Mouse (Mus musculus) myocyte (in vitro differentiated cells): ENCODE measurements around the gene Ube2j2. TPM values are rescaled to one million over a fixed set of nuclear protein-coding genes. Genes with fewer than 3 reads are reported as not detected.

Experiments
- H3K27me3 ChIP-seq: one replicate; pipeline ENCODE4 v1.6.1; 2011; ENCODE audit not compliant: control insufficient read depth, insufficient read depth, insufficient read length
- H3K36me3 ChIP-seq: one replicate; pipeline ENCODE4 v1.6.1; 2011; ENCODE audit not compliant: control insufficient read depth, insufficient read depth
- H3K4me2 ChIP-seq: one replicate; pipeline ENCODE4 v1.6.1; 2011; ENCODE audit warnings: low read depth, control low read depth
- H3K4me3 ChIP-seq: one replicate; pipeline ENCODE4 v1.5.1; 2011; ENCODE audit warnings: mild to moderate bottlenecking, control low read depth, moderate library complexity
- H3K79me2 ChIP-seq: one replicate; pipeline ENCODE4 v1.6.1; 2011; ENCODE audit not compliant: control insufficient read depth, insufficient read depth
- H3ac ChIP-seq: one replicate; pipeline ENCODE4 v1.6.1; 2011; ENCODE audit not compliant: control insufficient read depth, insufficient read length
- CEBPB ChIP-seq: IDR thresholded peaks from 2 replicates; pipeline ENCODE4 v1.6.1; 2011; ENCODE audit warnings: mild to moderate bottlenecking, moderate library complexity; ENCODE audit not compliant: poor library complexity, insufficient read depth, severe bottlenecking
- E2F4 ChIP-seq: IDR thresholded peaks from one replicate; pipeline ENCODE4 v1.6.1; 2011; ENCODE audit warnings: mild to moderate bottlenecking, control low read depth, moderate library complexity; ENCODE audit not compliant: insufficient read depth
- MAX ChIP-seq: IDR thresholded peaks from one replicate; pipeline ENCODE4 v1.6.1; 2011; ENCODE audit warnings: low read depth, mild to moderate bottlenecking, control low read depth
- MYOD1 ChIP-seq, 3 experiments: IDR thresholded peaks; one replicate each; pipeline ENCODE4 v1.6.1; 2011; ENCODE audit warnings: control low read depth in 2 of 3, low read depth in 2 of 3, mild to moderate bottlenecking in 2 of 3, moderate library complexity in 1 of 3; ENCODE audit not compliant: insufficient read length in 2 of 3, control insufficient read depth in 1 of 3
- MYOG ChIP-seq, 3 experiments: IDR thresholded peaks; one replicate each; pipeline ENCODE4 v1.6.1; 2011; ENCODE audit warnings: control low read depth in 2 of 3, low read depth in 2 of 3, mild to moderate bottlenecking in 2 of 3; ENCODE audit not compliant: insufficient read length in 2 of 3, control insufficient read depth in 1 of 3, insufficient read depth in 1 of 3
- POLR2A ChIP-seq: IDR thresholded peaks from one replicate; pipeline ENCODE4 v1.6.1; 2011; ENCODE audit warnings: low read depth, mild to moderate bottlenecking, control low read depth, moderate library complexity; ENCODE audit not compliant: insufficient read length
- POLR2AphosphoS2 ChIP-seq: IDR thresholded peaks from one replicate; pipeline ENCODE4 v1.6.1; 2011; ENCODE audit warnings: low read depth, control low read depth; ENCODE audit not compliant: insufficient read length
- REST ChIP-seq: IDR thresholded peaks from one replicate; pipeline ENCODE4 v1.6.1; 2011; ENCODE audit warnings: mild to moderate bottlenecking, control low read depth, moderate library complexity; ENCODE audit not compliant: insufficient read depth, insufficient read length
- SRF ChIP-seq: IDR thresholded peaks from one replicate; pipeline ENCODE4 v1.6.1; 2011; ENCODE audit warnings: low read depth; ENCODE audit not compliant: control insufficient read depth, insufficient read length
- TCF12 ChIP-seq: IDR thresholded peaks from one replicate; pipeline ENCODE4 v1.6.1; 2011; ENCODE audit warnings: mild to moderate bottlenecking, control low read depth; ENCODE audit not compliant: poor library complexity, insufficient read depth, severe bottlenecking
- TCF3 ChIP-seq: IDR thresholded peaks from one replicate; pipeline ENCODE4 v1.6.1; 2011; ENCODE audit warnings: low read depth, control low read depth; ENCODE audit not compliant: insufficient read length
- USF1 ChIP-seq: IDR thresholded peaks from one replicate; pipeline ENCODE4 v1.6.1; 2011; ENCODE audit warnings: low read depth, mild to moderate bottlenecking, control low read depth, moderate library complexity
- polyA plus RNA-seq: library from polyadenylated mRNA; unstranded; fragments of >200 nt; fragmentation: generic; extraction: Trizol; gene quantifications from one replicate; pipeline ENCODE4 v1.2.1, GENCODE M21; 2012; ENCODE audit warnings: missing spikeins

Gene Ube2j2
- polyA plus RNA-seq, 1 experiment: 70.6 TPM

GRCm38 (mm10) chr4:155932031-155932430, 11.6 kb upstream of the Ube2j2 start:
- Histone ChIP-seq H3K4me2 (no peak overlapping the region), H3K4me3 (no peak overlapping the region), H3ac (no peak overlapping the region), H3K27me3 (no peaks in the 10 kb centered on the region), H3K36me3 (no peaks in the 10 kb centered on the region), H3K79me2 (no peaks in the 10 kb centered on the region)
- TF ChIP-seq E2F4: no peak
- TF ChIP-seq USF1: no peak
- TF ChIP-seq MYOD1 (IDR thresholded peaks at IDR 0.05; ENCODE audit: control insufficient read depth in 1 of 3, insufficient read length in 2 of 3, low read depth in 2 of 3): no peak
- TF ChIP-seq TCF12: no peak
- no peak for TF ChIP-seq POLR2A
- no peak for TF ChIP-seq MAX
- TF ChIP-seq REST: no peak
- no peak for TF ChIP-seq TCF3
- TF ChIP-seq POLR2AphosphoS2: no peak
- no peak for TF ChIP-seq SRF
- no peak for TF ChIP-seq CEBPB
- no peak for TF ChIP-seq MYOG (IDR thresholded peaks at IDR 0.05; ENCODE audit: control insufficient read depth in 1 of 3, insufficient read depth in 1 of 3, insufficient read length in 2 of 3, low read depth in 2 of 3)

- Histone ChIP-seq H3K4me3 (peak overlapping the region; percentile 85), H3K4me2 (peak overlapping the region; percentile 97), H3K79me2 (peaks cover 42% of the 10 kb centered on the region), H3ac (peak overlapping the region; percentile 59), H3K36me3 (peaks cover 4% of the 10 kb centered on the region), H3K27me3 (no peaks in the 10 kb centered on the region)
- TF ChIP-seq TCF12: no peak
- TF ChIP-seq USF1: no peak
- TF ChIP-seq POLR2A: no peak
- no peak for TF ChIP-seq SRF
- TF ChIP-seq E2F4: no peak
- no peak for TF ChIP-seq CEBPB
- no peak for TF ChIP-seq REST
- TF ChIP-seq POLR2AphosphoS2: no peak
- no peak for TF ChIP-seq MYOG (IDR thresholded peaks at IDR 0.05; ENCODE audit: control insufficient read depth in 1 of 3, insufficient read depth in 1 of 3, insufficient read length in 2 of 3, low read depth in 2 of 3)
- no peak for TF ChIP-seq MAX
- TF ChIP-seq MYOD1 (IDR thresholded peaks at IDR 0.05; ENCODE audit: control insufficient read depth in 1 of 3, insufficient read length in 2 of 3, low read depth in 2 of 3): no peak
- no peak for TF ChIP-seq TCF3
Measured at GRCm38 (mm10) chr4:155943049-155943452, 580 bp upstream of the Ube2j2 start.

GRCm38 (mm10) chr4:155944271-155944670, 640 bp downstream of the Ube2j2 start:
- H3ac ChIP-seq: peak overlapping the region; percentile 59
- peaks cover 53% of the 10 kb centered on the region for H3K79me2 ChIP-seq
- no peaks in the 10 kb centered on the region for H3K27me3 ChIP-seq
- peak overlapping the region; percentile 85 for H3K4me3 ChIP-seq
- peaks cover 6% of the 10 kb centered on the region for H3K36me3 ChIP-seq
- H3K4me2 ChIP-seq: peak overlapping the region; percentile 100
- TF ChIP-seq MAX (no peak), POLR2AphosphoS2 (no peak), TCF12 (no peak), USF1 (no peak), REST (no peak), CEBPB (no peak), E2F4 (no peak), POLR2A (no peak), TCF3 (no peak), MYOD1 (IDR thresholded peaks at IDR 0.05; ENCODE audit: control insufficient read depth in 1 of 3, insufficient read length in 2 of 3, low read depth in 2 of 3) (no peak), SRF (no peak), MYOG (IDR thresholded peaks at IDR 0.05; ENCODE audit: control insufficient read depth in 1 of 3, insufficient read depth in 1 of 3, insufficient read length in 2 of 3, low read depth in 2 of 3) (no peak)

GRCm38 (mm10) chr4:155947094-155947493, 3.5 kb downstream of the Ube2j2 start:
- Histone ChIP-seq H3K36me3 (peaks cover 24% of the 10 kb centered on the region), H3ac (no peak overlapping the region), H3K79me2 (peaks cover 67% of the 10 kb centered on the region), H3K4me3 (no peak overlapping the region), H3K27me3 (no peaks in the 10 kb centered on the region), H3K4me2 (no peak overlapping the region)
- no peak for TF ChIP-seq TCF3
- TF ChIP-seq POLR2AphosphoS2: no peak
- no peak for TF ChIP-seq E2F4
- no peak for TF ChIP-seq USF1
- no peak for TF ChIP-seq CEBPB
- no peak for TF ChIP-seq SRF
- no peak for TF ChIP-seq MYOD1 (IDR thresholded peaks at IDR 0.05; ENCODE audit: control insufficient read depth in 1 of 3, insufficient read length in 2 of 3, low read depth in 2 of 3)
- TF ChIP-seq REST: no peak
- no peak for TF ChIP-seq TCF12
- no peak for TF ChIP-seq MYOG (IDR thresholded peaks at IDR 0.05; ENCODE audit: control insufficient read depth in 1 of 3, insufficient read depth in 1 of 3, insufficient read length in 2 of 3, low read depth in 2 of 3)
- no peak for TF ChIP-seq MAX
- TF ChIP-seq POLR2A: no peak
